Mouse (Mus musculus) CH12.LX (cell line): Measurements from ENCODE around the gene Abhd16a. TPM values are rescaled to one million over a fixed set of nuclear protein-coding genes. Genes with fewer than 3 reads are reported as not detected.

Experiments
- DNase-seq: peaks from one replicate; pipeline ENCODE4 v3.0.0-alpha.2; 2013; ENCODE audit errors: extremely low read depth
- H3K27ac ChIP-seq: 2 replicates; pipeline ENCODE4 v1.5.1; 2012; ENCODE audit warnings: low read depth, mild to moderate bottlenecking, control low read depth, moderate library complexity; ENCODE audit not compliant: insufficient read depth
- H3K27me3 ChIP-seq: replicated peaks from 2 replicates; pipeline ENCODE3; 2012; ENCODE audit warnings: inconsistent platforms
- H3K36me3 ChIP-seq, 2 experiments: replicated peaks in 1 of 2; 2 replicates each; pipeline versions ENCODE3 to v1.6.1; 2012; ENCODE audit warnings: inconsistent platforms in 1 of 2, low read length in 1 of 2, mild to moderate bottlenecking in 1 of 2, mixed read lengths in 1 of 2, moderate library complexity in 1 of 2; ENCODE audit not compliant: control insufficient read depth in 1 of 2, insufficient read depth in 1 of 2
- H3K4me1 ChIP-seq, 2 experiments: 2 replicates each; pipeline ENCODE4 v1.6.1; 2012; ENCODE audit warnings: inconsistent platforms in 1 of 2, moderate library complexity in 1 of 2; ENCODE audit not compliant: insufficient read depth in 2 of 2, control insufficient read depth in 1 of 2
- H3K4me2 ChIP-seq: 2 replicates; pipeline ENCODE4 v1.6.1; 2012; ENCODE audit warnings: low read depth, mild to moderate bottlenecking, control low read depth; ENCODE audit not compliant: poor library complexity, insufficient read depth, severe bottlenecking
- H3K4me3 ChIP-seq, 3 experiments: fragments of 150-350 bp in 1 of 3; sonication (generic) in 1 of 3; replicated peaks in 1 of 3; 2 replicates each; pipeline versions ENCODE3 to v1.5.1; 2011 to 2012; ENCODE audit warnings: low read depth in 2 of 3, low read length in 2 of 3, mild to moderate bottlenecking in 2 of 3, moderate library complexity in 2 of 3, control low read depth in 1 of 3, improper control_type of control experiment in 1 of 3, inconsistent platforms in 1 of 3, mixed read lengths in 1 of 3; ENCODE audit not compliant: poor library complexity in 1 of 3
- H3K79me2 ChIP-seq: replicated peaks from 2 replicates; pipeline ENCODE4 v1.6.1; 2012; ENCODE audit warnings: mild to moderate bottlenecking, moderate library complexity; ENCODE audit not compliant: control insufficient read depth, poor library complexity, insufficient read depth, severe bottlenecking; ENCODE audit errors: extremely low read depth
- H3K9ac ChIP-seq: 2 replicates; pipeline ENCODE4 v1.6.1; 2012; ENCODE audit warnings: low read depth, mild to moderate bottlenecking, control low read depth, moderate library complexity; ENCODE audit not compliant: insufficient read depth
- H3K9me3 ChIP-seq: replicated peaks from 2 replicates; pipeline ENCODE3; 2012; ENCODE audit warnings: low read length, inconsistent platforms, mixed read lengths
- BHLHE40 ChIP-seq: IDR thresholded peaks from 2 replicates; pipeline ENCODE4 v1.6.1; 2011; ENCODE audit warnings: mild to moderate bottlenecking, low read depth, low read length, improper control_type of control experiment
- CHD1 ChIP-seq: IDR thresholded peaks from 2 replicates; pipeline ENCODE4 v1.6.1; 2012; ENCODE audit warnings: low read depth, low read length, improper control_type of control experiment, inconsistent platforms
- CHD2 ChIP-seq: IDR thresholded peaks from 2 replicates; pipeline ENCODE4 v1.6.1; 2011; ENCODE audit warnings: low read length, improper control_type of control experiment
- CTCF ChIP-seq, 2 experiments: IDR thresholded peaks in 1 of 2; conservative IDR thresholded peaks in 1 of 2; 2 replicates each; pipeline ENCODE4 v1.5.1; 2011 to 2012; ENCODE audit warnings: low read depth in 2 of 2, low read length in 2 of 2, improper control_type of control experiment in 1 of 2, inconsistent platforms in 1 of 2, mild to moderate bottlenecking in 1 of 2, moderate library complexity in 1 of 2
- E2F4 ChIP-seq: IDR thresholded peaks from 2 replicates; pipeline ENCODE4 v1.6.1; 2011; ENCODE audit warnings: low read depth, low read length, improper control_type of control experiment; ENCODE audit not compliant: insufficient replicate concordance
- ELF1 ChIP-seq: IDR thresholded peaks from 2 replicates; pipeline ENCODE4 v1.6.1; 2014; ENCODE audit warnings: low read depth, mild to moderate bottlenecking, inconsistent platforms, low read length, improper control_type of control experiment
- EP300 ChIP-seq: IDR thresholded peaks from 2 replicates; pipeline ENCODE4 v1.6.1; 2011; ENCODE audit warnings: low read length, improper control_type of control experiment
- ETS1 ChIP-seq: conservative IDR thresholded peaks from 2 replicates; pipeline ENCODE4 v1.6.1; 2012; ENCODE audit warnings: low read depth, mild to moderate bottlenecking, inconsistent platforms, low read length, improper control_type of control experiment, moderate library complexity
- GABPA ChIP-seq: IDR thresholded peaks from 2 replicates; pipeline ENCODE4 v1.6.1; 2012; ENCODE audit warnings: low read depth, low read length, improper control_type of control experiment, inconsistent platforms; ENCODE audit not compliant: insufficient replicate concordance
- HCFC1 ChIP-seq: IDR thresholded peaks from 2 replicates; pipeline ENCODE4 v1.6.1; 2012; ENCODE audit warnings: low read depth, mild to moderate bottlenecking, inconsistent platforms, low read length, improper control_type of control experiment
- IRF4 ChIP-seq: IDR thresholded peaks from 2 replicates; pipeline ENCODE4 v1.6.1; 2014; ENCODE audit warnings: low read depth, mild to moderate bottlenecking, inconsistent platforms, low read length, improper control_type of control experiment
- JUN ChIP-seq: IDR thresholded peaks from 2 replicates; pipeline ENCODE4 v1.6.1; 2011; ENCODE audit warnings: low read depth, mild to moderate bottlenecking, low read length, improper control_type of control experiment, moderate library complexity; ENCODE audit not compliant: insufficient read depth
- JUND ChIP-seq: conservative IDR thresholded peaks from 2 replicates; pipeline ENCODE4 v1.6.1; 2011; ENCODE audit warnings: low read depth, low read length, improper control_type of control experiment
- KAT2A ChIP-seq: IDR thresholded peaks from 2 replicates; pipeline ENCODE4 v1.6.1; 2012; ENCODE audit warnings: low read length, improper control_type of control experiment, inconsistent platforms; ENCODE audit not compliant: insufficient replicate concordance
- MAFK ChIP-seq: IDR thresholded peaks from 2 replicates; pipeline ENCODE4 v1.6.1; 2011; ENCODE audit warnings: low read length, improper control_type of control experiment; ENCODE audit not compliant: insufficient replicate concordance
- MAX ChIP-seq: IDR thresholded peaks from 2 replicates; pipeline ENCODE4 v1.6.1; 2011; ENCODE audit warnings: low read length, improper control_type of control experiment
- MEF2A ChIP-seq: IDR thresholded peaks from 2 replicates; pipeline ENCODE4 v1.6.1; 2014; ENCODE audit warnings: low read depth, mild to moderate bottlenecking, inconsistent platforms, low read length, improper control_type of control experiment, borderline replicate concordance
- MXI1 ChIP-seq: IDR thresholded peaks from 2 replicates; pipeline ENCODE4 v1.6.1; 2011; ENCODE audit warnings: mild to moderate bottlenecking, low read depth, low read length, improper control_type of control experiment
- NELFE ChIP-seq: IDR thresholded peaks from 2 replicates; pipeline ENCODE4 v1.6.1; 2011; ENCODE audit warnings: low read depth, low read length, improper control_type of control experiment
- PAX5 ChIP-seq: IDR thresholded peaks from 2 replicates; pipeline ENCODE4 v1.6.1; 2012; ENCODE audit warnings: low read length, inconsistent platforms, mixed read lengths
- POLR2A ChIP-seq: IDR thresholded peaks from 2 replicates; pipeline ENCODE4 v1.6.1; 2011; ENCODE audit warnings: low read depth, mild to moderate bottlenecking, improper control_type of control experiment, low read length
- POLR2AphosphoS2 ChIP-seq: IDR thresholded peaks from 2 replicates; pipeline ENCODE4 v1.6.1; 2011; ENCODE audit warnings: low read depth, low read length, improper control_type of control experiment
- RAD21 ChIP-seq: IDR thresholded peaks from 2 replicates; pipeline ENCODE4 v1.6.1; 2011; ENCODE audit warnings: low read depth, mild to moderate bottlenecking, low read length, improper control_type of control experiment, moderate library complexity
- RCOR1 ChIP-seq: conservative IDR thresholded peaks from 2 replicates; pipeline ENCODE4 v1.6.1; 2012; ENCODE audit warnings: low read depth, mild to moderate bottlenecking, inconsistent platforms, low read length, improper control_type of control experiment
- SIN3A ChIP-seq: IDR thresholded peaks from 2 replicates; pipeline ENCODE4 v1.6.1; 2012; ENCODE audit warnings: low read length, improper control_type of control experiment, inconsistent platforms
- SMC3 ChIP-seq: IDR thresholded peaks from 2 replicates; pipeline ENCODE4 v1.6.1; 2011; ENCODE audit warnings: low read depth, low read length, improper control_type of control experiment
- TBP ChIP-seq: conservative IDR thresholded peaks from 2 replicates; pipeline ENCODE4 v1.6.1; 2011; ENCODE audit warnings: low read depth, low read length, improper control_type of control experiment
- TCF12 ChIP-seq: IDR thresholded peaks from 2 replicates; pipeline ENCODE4 v1.6.1; 2014; ENCODE audit warnings: low read depth, mild to moderate bottlenecking, inconsistent platforms, low read length, improper control_type of control experiment
- UBTF ChIP-seq: IDR thresholded peaks from 2 replicates; pipeline ENCODE4 v1.6.1; 2012; ENCODE audit warnings: low read depth, mild to moderate bottlenecking, inconsistent platforms, low read length, improper control_type of control experiment, moderate library complexity
- USF1 ChIP-seq: IDR thresholded peaks from 2 replicates; pipeline ENCODE4 v1.6.1; 2014; ENCODE audit warnings: low read depth, mild to moderate bottlenecking, inconsistent platforms, low read length, improper control_type of control experiment
- ZC3H11A ChIP-seq: IDR thresholded peaks from 2 replicates; pipeline ENCODE4 v1.6.1; 2012; ENCODE audit warnings: low read depth, mild to moderate bottlenecking, inconsistent platforms, low read length, improper control_type of control experiment
- ZKSCAN1 ChIP-seq: IDR thresholded peaks from 2 replicates; pipeline ENCODE4 v1.6.1; 2012; ENCODE audit warnings: low read depth, inconsistent platforms, low read length, improper control_type of control experiment, borderline replicate concordance
- ZMIZ1 ChIP-seq: IDR thresholded peaks from 2 replicates; pipeline ENCODE4 v1.6.1; 2012; ENCODE audit warnings: low read depth, mild to moderate bottlenecking, inconsistent platforms, low read length, improper control_type of control experiment
- ZNF384 ChIP-seq: IDR thresholded peaks from 2 replicates; pipeline ENCODE4 v1.6.1; 2012; ENCODE audit warnings: low read depth, low read length, improper control_type of control experiment, inconsistent platforms
- dilution Hi-C: fragments of 300-500 bp; cut with MboI; formaldehyde crosslinking; loops from 2 replicates; pipeline ENCODE4 v1.14.3; 2020; ENCODE audit warnings: low sequenced_read_pairs; ENCODE audit not compliant: extremely low pct_unique_long_range_greater_than_20kb, extremely low pct_ligation_motif_present
- in situ Hi-C: fragments of 300-500 bp; cut with MboI; formaldehyde crosslinking; loops from 3 replicates; pipeline ENCODE4 v1.14.3; 2019; ENCODE audit warnings: low sequenced_read_pairs, low pct_ligation_motif_present, low pct_unique_long_range_greater_than_20kb, mixed read lengths
- polyA plus RNA-seq: library from polyadenylated mRNA; unstranded; fragments of >175 nt; gene quantifications from 2 replicates; pipeline ENCODE4 v1.2.1, GENCODE M21; 2012; ENCODE audit warnings: low read depth; ENCODE audit not compliant: insufficient read length
- total RNA-seq, 2 experiments: library from RNA; depleted of rRNA; stranded (reverse); fragments of 300-350 nt in 1 of 2; fragments of >200 nt in 1 of 2; gene quantifications; 2 replicates each; pipeline ENCODE4 v1.2.3; 2012 to 2014

Abhd16a gene
- total and polyA plus RNA-seq, 3 experiments, result 11.6 to 16.6 (median 15.3) TPM

- no peak overlapping the region for H3K4me3 ChIP-seq
- DNase-seq, result peak; percentile 30
- H3K4me1 ChIP-seq, result peaks cover 0 to 4% of the 10 kb centered on the region in 2 experiments; a peak in 1 of 4 replicates
- no peak overlapping the region for H3K4me2 ChIP-seq
- H3K9me3 ChIP-seq, result no peaks in the 10 kb centered on the region
- H3K36me3 ChIP-seq, result peaks cover 25 to 41% of the 10 kb centered on the region in 2 experiments
- H3K79me2 ChIP-seq, result no peaks in the 10 kb centered on the region
- no peak overlapping the region for H3K27ac ChIP-seq
- in situ Hi-C loops, result no loop called here
- dilution Hi-C loops, result no loop called here
- no peak for TF ChIP-seq UBTF
- TF ChIP-seq ZKSCAN1, result no peak
- no peak for TF ChIP-seq BHLHE40
- TF ChIP-seq CTCF (conservative IDR thresholded peaks at IDR 0.05 in 1 of 2, IDR thresholded peaks at IDR 0.05 in 1 of 2; ENCODE audit: low read depth in 2 of 2, low read length in 2 of 2), result peak in 1 of 2 experiments; percentile 81; a peak in 2 of 4 replicates
- TF ChIP-seq CHD2, result no peak
- no peak for TF ChIP-seq E2F4
- TF ChIP-seq ZNF384, result peak; percentile 81
- no peak for TF ChIP-seq NELFE
- TF ChIP-seq JUN, result no peak
- TF ChIP-seq TCF12, result no peak
- TF ChIP-seq MEF2A, result no peak
- TF ChIP-seq MAFK, result no peak
- TF ChIP-seq SMC3, result peak; percentile 81
- TF ChIP-seq ETS1, result no peak
- TF ChIP-seq PAX5, result no peak
- no peak for TF ChIP-seq ZMIZ1
- TF ChIP-seq RCOR1, result no peak
- TF ChIP-seq POLR2AphosphoS2, result no peak
- TF ChIP-seq SIN3A, result no peak
- no peak for TF ChIP-seq IRF4
- no peak for TF ChIP-seq TBP
- no peak for TF ChIP-seq POLR2A
- TF ChIP-seq RAD21, result peak; percentile 79
- no peak for TF ChIP-seq USF1
- TF ChIP-seq CHD1, result no peak
- TF ChIP-seq KAT2A, result no peak
- TF ChIP-seq GABPA, result no peak
- no peak for TF ChIP-seq EP300
- TF ChIP-seq MXI1, result no peak
- TF ChIP-seq HCFC1, result no peak
- TF ChIP-seq MAX, result no peak
- no peak for TF ChIP-seq JUND
- no peak for TF ChIP-seq ELF1
- 0 out of 2 replicates have a peak, but pooled peaks have one; percentile 25 for TF ChIP-seq ZC3H11A
- no peak overlapping the region for H3K9ac ChIP-seq
- H3K27me3 ChIP-seq, result no peaks in the 10 kb centered on the region
These were observed 16.8 kb downstream of the Abhd16a start for GRCm38 (mm10) chr17:35105740-35106389.
